ENCODE assay signal across 15 mouse cellular contexts in genomic region chr17:87501098-87501497, GRCm38 (mm10). TPM values are rescaled to one million over a fixed set of nuclear protein-coding genes. Genes with fewer than 3 reads are reported as not detected.
A peak's percentile ranks its signal among the peaks of the same experiment; 100 is the strongest.
DNase-seq lines count a peak whose midpoint lies in the region; ATAC-seq and TF ChIP-seq lines count a peak whose summit lies in the region.
"Had no signal": no experiment of that assay in that cellular context is flagged by ENCODE, and none has a peak within 500 bp of the region (broad histone marks: within the 10 kb centered on the region; RNA-seq: fewer than 3 reads in every experiment).

No protein-coding gene starts in this region.

- no peak overlapping the region for H3K4me2 ChIP-seq in heart, embryonic 16.5 days (ENCODE audit: low read depth, low read length)
- no peak overlapping the region for H3K4me2 ChIP-seq in liver, embryonic 12.5 days
- H3K4me2 ChIP-seq in kidney, postnatal 0 days (ENCODE audit: low read length): no peak overlapping the region
- no peak overlapping the region for H3K4me2 ChIP-seq in stomach, postnatal 0 days (replicated peaks; ENCODE audit: low read depth)
- H3K4me2 ChIP-seq in hindbrain, embryonic 14.5 days (replicated peaks): no peak overlapping the region
- H3K4me2 ChIP-seq: heart, embryonic 11.5 days; liver, embryonic 15.5 days had no signal

- no peaks in the 10 kb centered on the region for H3K79me2 ChIP-seq in liver, adult 2 months (ENCODE audit: control insufficient read depth, insufficient read depth, low read length)

- ATAC-seq in heart, embryonic 16.5 days (replicated peaks; ENCODE audit: extremely low read depth, insufficient read depth, low FRiP score): peak; percentile 38; the same call in 1 of the 2 replicates
- ATAC-seq in liver, embryonic 12.5 days: no peak
- ATAC-seq in kidney, postnatal 0 days (replicated peaks; ENCODE audit: low FRiP score, low read depth): peak; percentile 38; the same call in 1 of the 2 replicates
- peak; percentile 38; the same call in 1 of the 2 replicates for ATAC-seq in stomach, postnatal 0 days (ENCODE audit: low FRiP score, low TSS enrichment)
- ATAC-seq in hindbrain, embryonic 14.5 days (ENCODE audit: low FRiP score): no peak
- ATAC-seq: forebrain, embryonic 14.5 days; hindbrain, embryonic 16.5 days had no signal

- 73% methylated on average over 2 of the region's 2 CpGs for WGBS in heart, embryonic 16.5 days
- 52% methylated on average over 2 of the region's 2 CpGs for WGBS in heart, embryonic 10.5 days
- WGBS in liver, adult 2 months: 73% methylated on average over 2 of the region's 2 CpGs
- 30% methylated on average over 2 of the region's 2 CpGs for WGBS in liver, embryonic 12.5 days (ENCODE audit: insufficient replicate concordance)
- WGBS in kidney, postnatal 0 days: 21% methylated on average over 2 of the region's 2 CpGs
- 53% methylated on average over 2 of the region's 2 CpGs for whole genome bisulfite sequencing in stomach, postnatal 0 days
- 54% methylated on average over 2 of the region's 2 CpGs for WGBS in hindbrain, embryonic 14.5 days

- peaks cover 12% of the 10 kb centered on the region for H3K4me1 ChIP-seq in heart, embryonic 16.5 days (ENCODE audit: control insufficient read depth, insufficient read depth, low read length)
- H3K4me1 ChIP-seq in heart, embryonic 10.5 days: peaks cover 24% of the 10 kb centered on the region
- no peaks in the 10 kb centered on the region for H3K4me1 ChIP-seq in liver, adult 2 months (ENCODE audit: control insufficient read depth, insufficient read depth, low read length)
- H3K4me1 ChIP-seq in liver, embryonic 12.5 days: peaks cover 19% of the 10 kb centered on the region
- peaks cover 7% of the 10 kb centered on the region; the same call in 1 of the 2 replicates for H3K4me1 ChIP-seq in kidney, postnatal 0 days (replicated peaks; ENCODE audit: insufficient read depth, low read length)
- H3K4me1 ChIP-seq in stomach, postnatal 0 days (replicated peaks; ENCODE audit: control insufficient read depth, insufficient read depth): peaks cover 4% of the 10 kb centered on the region; the same call in 1 of the 2 replicates
- peaks cover 22% of the 10 kb centered on the region for H3K4me1 ChIP-seq in hindbrain, embryonic 14.5 days (replicated peaks; ENCODE audit: control insufficient read depth, insufficient read depth, low read length)

- H3K27me3 ChIP-seq in heart, embryonic 16.5 days (ENCODE audit: control insufficient read depth, insufficient read depth, low read length): 0 out of 2 replicates have a peak, but pooled peaks cover 2% of the 10 kb centered on the region
- peaks cover 11% of the 10 kb centered on the region for H3K27me3 ChIP-seq in heart, embryonic 10.5 days (ENCODE audit: insufficient read depth, poor library complexity, severe bottlenecking)
- H3K27me3 ChIP-seq in liver, adult 2 months (ENCODE audit: control insufficient read depth, insufficient read depth, low read length): no peaks in the 10 kb centered on the region
- H3K27me3 ChIP-seq in liver, embryonic 12.5 days (replicated peaks): peaks cover 17% of the 10 kb centered on the region
- no peaks in the 10 kb centered on the region for H3K27me3 ChIP-seq in kidney, postnatal 0 days (ENCODE audit: insufficient read depth, low read length)
- H3K27me3 ChIP-seq in stomach, postnatal 0 days (ENCODE audit: control insufficient read depth, insufficient read depth, low read length): no peaks in the 10 kb centered on the region
- H3K27me3 ChIP-seq in hindbrain, embryonic 14.5 days (ENCODE audit: control insufficient read depth, insufficient read depth, low read length): no peaks in the 10 kb centered on the region

- no peak for TF ChIP-seq POLR2A in liver, adult 2 months (IDR thresholded peaks at IDR 0.05; ENCODE audit: extremely low read depth, insufficient read depth, low read length)

- no peak for TF ChIP-seq EP300 in stomach, postnatal 0 days (optimal IDR thresholded peaks at IDR 0.05)

- H3K27ac ChIP-seq in heart, embryonic 16.5 days (ENCODE audit: low read length): no peak overlapping the region
- H3K27ac ChIP-seq in heart, embryonic 10.5 days: no peak overlapping the region
- no peak overlapping the region for H3K27ac ChIP-seq in liver, adult 2 months (replicated peaks; ENCODE audit: insufficient read depth, low read depth, low read length)
- H3K27ac ChIP-seq in liver, embryonic 12.5 days: no peak overlapping the region
- 0 out of 2 replicates have a peak overlapping the region, but pooled peaks have one; percentile 6 for H3K27ac ChIP-seq in kidney, postnatal 0 days
- H3K27ac ChIP-seq in stomach, postnatal 0 days (replicated peaks): no peak overlapping the region
- H3K27ac ChIP-seq in hindbrain, embryonic 14.5 days: no peak overlapping the region
- H3K27ac ChIP-seq: liver, embryonic 15.5 days had no signal

- no peaks in the 10 kb centered on the region for H3K9me3 ChIP-seq in heart, embryonic 16.5 days (replicated peaks; ENCODE audit: control insufficient read depth, low read length)
- no peaks in the 10 kb centered on the region for H3K9me3 ChIP-seq in heart, embryonic 10.5 days
- no peaks in the 10 kb centered on the region for H3K9me3 ChIP-seq in liver, embryonic 12.5 days (replicated peaks)
- no peaks in the 10 kb centered on the region for H3K9me3 ChIP-seq in kidney, postnatal 0 days (replicated peaks; ENCODE audit: low read length)
- H3K9me3 ChIP-seq in stomach, postnatal 0 days (ENCODE audit: control insufficient read depth, low read length): no peaks in the 10 kb centered on the region
- H3K9me3 ChIP-seq in hindbrain, embryonic 14.5 days (ENCODE audit: control insufficient read depth, low read length): no peaks in the 10 kb centered on the region
- H3K9me3 ChIP-seq: liver, embryonic 15.5 days had no signal

- no peaks in the 10 kb centered on the region for H3K36me3 ChIP-seq in heart, embryonic 16.5 days (ENCODE audit: control insufficient read depth, insufficient read depth)
- no peaks in the 10 kb centered on the region for H3K36me3 ChIP-seq in heart, embryonic 10.5 days
- no peaks in the 10 kb centered on the region for H3K36me3 ChIP-seq in liver, adult 2 months (ENCODE audit: control insufficient read depth, insufficient read depth, low read length)
- H3K36me3 ChIP-seq in liver, embryonic 12.5 days: no peaks in the 10 kb centered on the region
- no peaks in the 10 kb centered on the region for H3K36me3 ChIP-seq in kidney, postnatal 0 days (ENCODE audit: insufficient read depth, low read length)
- H3K36me3 ChIP-seq in stomach, postnatal 0 days (ENCODE audit: control insufficient read depth, insufficient read depth, low read length): no peaks in the 10 kb centered on the region
- H3K36me3 ChIP-seq in hindbrain, embryonic 14.5 days (replicated peaks; ENCODE audit: control insufficient read depth, insufficient read depth): no peaks in the 10 kb centered on the region
- H3K36me3 ChIP-seq: liver, embryonic 15.5 days had no signal

- no peak overlapping the region for H3K4me3 ChIP-seq in heart, embryonic 16.5 days (ENCODE audit: low read length)
- no peak overlapping the region for H3K4me3 ChIP-seq in heart, embryonic 10.5 days
- H3K4me3 ChIP-seq in liver, adult 2 months (ENCODE audit: insufficient read depth, low read depth, low read length): no peak overlapping the region
- no peak overlapping the region for H3K4me3 ChIP-seq in liver, embryonic 12.5 days
- no peak overlapping the region for H3K4me3 ChIP-seq in kidney, postnatal 0 days (replicated peaks; ENCODE audit: low read depth, low read length)
- no peak overlapping the region for H3K4me3 ChIP-seq in stomach, postnatal 0 days (ENCODE audit: low read depth, low read length)
- H3K4me3 ChIP-seq in hindbrain, embryonic 14.5 days (replicated peaks; ENCODE audit: low read length): no peak overlapping the region
- H3K4me3 ChIP-seq: liver, embryonic 15.5 days had no signal

- DNase-seq in heart, embryonic 10.5 days (ENCODE audit: low spot score): no peak
- peak; percentile 66 for DNase-seq in liver, adult 2 months (ENCODE audit: extremely low read depth, low read depth, low spot score)
- no peak for DNase-seq in kidney, postnatal 0 days (ENCODE audit: low spot score)
- no peak for DNase-seq in stomach, postnatal 0 days (ENCODE audit: low spot score)
- no peak for DNase-seq in lung, adult 18-20 months
- no peak for DNase-seq in hindbrain, embryonic 14.5 days (ENCODE audit: low spot score)
- DNase-seq: cerebellum, postnatal 25 days; lung, postnatal 14 days; thymus, postnatal 25 days had no signal

- no peak overlapping the region for H3K9ac ChIP-seq in heart, embryonic 16.5 days (ENCODE audit: low read length)
- no peak overlapping the region for H3K9ac ChIP-seq in liver, adult 2 months (ENCODE audit: low read depth, low read length)
- no peak overlapping the region for H3K9ac ChIP-seq in liver, embryonic 12.5 days
- no peak overlapping the region for H3K9ac ChIP-seq in kidney, postnatal 0 days (ENCODE audit: low read depth, low read length)
- H3K9ac ChIP-seq in stomach, postnatal 0 days (ENCODE audit: low read length): no peak overlapping the region
- no peak overlapping the region for H3K9ac ChIP-seq in hindbrain, embryonic 14.5 days
- H3K9ac ChIP-seq: liver, embryonic 15.5 days had no signal

- no peak for TF ChIP-seq CTCF in liver, adult 2 months (IDR thresholded peaks at IDR 0.05; ENCODE audit: low read depth, low read length)
- TF ChIP-seq CTCF in kidney, postnatal 0 days (IDR thresholded peaks at IDR 0.05; ENCODE audit: low read depth): no peak
- no peak for TF ChIP-seq CTCF in stomach, postnatal 0 days (IDR thresholded peaks at IDR 0.05; ENCODE audit: low read depth)

RNA-seq across cellular contexts. Expression of gene Calm2, which starts 54.4 kb away (rescaled TPM):
- polyA plus RNA-seq in heart, embryonic 16.5 days (2015; fragmentation: Nextera tagmentation; extraction: Ambion mirVana): 540 and 580 TPM in 2 replicates
- polyA plus RNA-seq in heart, embryonic 10.5 days (2016; fragmentation: Nextera tagmentation; extraction: Ambion mirVana): 738 and 942 TPM in 2 replicates
- total RNA-seq in liver, adult 2 months (2014; rRNA removed): 181 and 257 TPM in 2 replicates
- 19.7 and 20.9 TPM in 2 replicates for polyA plus RNA-seq in liver, adult 2 months (2012; rRNA removed)
- polyA plus RNA-seq in liver, embryonic 12.5 days (2016; fragmentation: Nextera tagmentation; extraction: Ambion mirVana): 401 and 435 TPM in 2 replicates
- 1,007 and 1,080 TPM in 2 replicates for polyA plus RNA-seq in kidney, postnatal 0 days (2015; fragmentation: Nextera tagmentation; extraction: Ambion mirVana)
- 781 and 848 TPM in 2 replicates for polyA plus RNA-seq in stomach, postnatal 0 days (2015; fragmentation: Nextera tagmentation; extraction: Ambion mirVana)
- polyA plus RNA-seq in hindbrain, embryonic 14.5 days (2014; fragmentation: Nextera tagmentation; extraction: Ambion mirVana): 2,858 and 2,871 TPM in 2 replicates

Comparison
In these comparisons a context has a peak if more than half of its experiments do, and no peak if none do; other contexts are left out.
1. RNA of gene Calm2, which starts 54.4 kb away (polyA plus RNA-seq): 2,858 to 2,871 TPM in hindbrain, embryonic 14.5 days, 1,007 to 1,080 TPM in kidney, postnatal 0 days, 738 to 942 TPM in heart, embryonic 10.5 days, 781 to 848 TPM in stomach, postnatal 0 days, 540 to 580 TPM in heart, embryonic 16.5 days and 401 to 435 TPM in liver, embryonic 12.5 days; 19.7 to 20.9 TPM in liver, adult 2 months; every median in the first group is over 10 times any median in the second.
2. ATAC-seq: peak in heart, embryonic 16.5 days (single experiment), kidney, postnatal 0 days (single experiment) and stomach, postnatal 0 days (single experiment); none in liver, embryonic 12.5 days (single experiment) and hindbrain, embryonic 14.5 days (single experiment).